Mouse (Mus musculus): ENCODE results near the gene Insc.

DNA sequence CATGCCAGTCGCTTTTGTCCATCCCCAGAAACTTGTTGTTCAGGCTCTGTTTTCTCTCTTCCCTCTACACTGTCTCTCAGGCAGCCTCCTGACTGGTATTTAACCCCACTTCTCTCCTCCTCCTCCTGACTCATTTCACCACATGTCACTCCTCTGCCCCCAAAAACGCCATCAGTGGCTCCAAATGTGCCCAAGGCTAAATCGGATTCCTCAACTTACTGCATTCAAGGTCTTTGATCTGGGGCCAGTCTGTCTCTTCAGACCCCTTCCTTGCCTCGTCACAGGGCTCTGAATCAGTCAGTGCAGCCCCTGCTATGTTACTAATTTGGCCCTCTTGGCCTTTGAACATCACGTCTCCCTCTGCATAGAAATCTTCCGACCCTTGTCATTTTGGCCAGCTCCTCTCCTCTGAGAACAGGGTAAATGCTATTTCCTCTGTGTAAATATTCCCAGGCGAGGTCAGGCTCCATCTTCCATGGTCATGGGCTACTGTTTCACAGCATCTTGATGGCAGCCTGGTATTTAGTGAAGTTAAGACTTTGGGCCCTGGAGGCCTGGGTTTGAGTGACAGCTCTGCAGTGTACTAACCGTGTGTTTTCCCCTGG is 35.7 kb downstream of the Insc start:
- TF ChIP-seq CTCF (IDR thresholded peaks at IDR 0.05; ENCODE audit: borderline replicate concordance, extremely low read depth, insufficient read depth, insufficient read length), result no peak
- TF ChIP-seq POLR2A (IDR thresholded peaks at IDR 0.05; ENCODE audit: borderline replicate concordance, extremely low read depth, insufficient read depth, insufficient read length, poor library complexity, severe bottlenecking), result no peak

Data from brain, embryonic 14.5 days (tissue).